Mouse (Mus musculus): ENCODE data around the gene Cdk20.
A peak's percentile ranks its signal among the peaks of the same experiment; 100 is the strongest.
"Not testable (repeated sequence)": the region's sequence is repeated elsewhere in the genome, so short reads cannot be mapped to it uniquely, and the experiment has no call there.

Cdk20 gene

GRCm38 (mm10) chr13:64422607-64422957 is 9.5 kb upstream of the Cdk20 start:
- no peak for DNase-seq (ENCODE audit: low spot score)

DNA sequence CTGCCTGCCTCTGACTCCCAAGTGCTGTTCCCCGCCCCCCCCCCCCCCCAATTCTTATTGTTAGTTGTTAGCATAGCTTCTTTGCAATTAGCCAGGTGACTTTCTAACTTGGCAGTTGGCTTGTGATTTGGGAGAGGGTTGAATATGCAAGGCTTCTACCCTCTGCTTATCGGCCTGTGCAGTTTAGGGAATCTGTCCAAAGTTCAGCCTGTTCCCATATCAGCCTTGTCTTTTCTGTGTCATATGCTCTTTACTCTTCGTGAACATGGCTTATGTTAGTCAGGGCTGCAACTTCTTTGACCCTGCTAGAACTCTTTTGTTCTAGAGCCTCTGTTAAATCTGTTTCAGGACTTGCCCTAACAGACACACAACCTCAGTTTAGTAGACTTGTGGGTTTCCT is 7.8 kb upstream of the Cdk20 start:
- no peak for DNase-seq (ENCODE audit: low spot score)

- no peak for DNase-seq (ENCODE audit: low spot score)
These were observed 6.8 kb upstream of the Cdk20 start for GRCm38 (mm10) chr13:64425280-64425679.

- no peak for DNase-seq (ENCODE audit: low spot score)
These were observed 2.8 kb upstream of the Cdk20 start for GRCm38 (mm10) chr13:64429328-64429727.

GRCm38 (mm10) chr13:64437801-64438200 is 5.7 kb downstream of the Cdk20 start:
- DNase-seq (ENCODE audit: low spot score) = no peak

- peak; percentile 44 for DNase-seq (ENCODE audit: low spot score)
These were observed 6.8 kb downstream of the Cdk20 start for GRCm38 (mm10) chr13:64438863-64439452.

- no peak for DNase-seq (ENCODE audit: low spot score)
These were observed 7.4 kb downstream of the Cdk20 start for GRCm38 (mm10) chr13:64439471-64439870.

GRCm38 (mm10) chr13:64440592-64440991 is 8.5 kb downstream of the Cdk20 start:
- DNase-seq (ENCODE audit: low spot score) = no peak

DNA sequence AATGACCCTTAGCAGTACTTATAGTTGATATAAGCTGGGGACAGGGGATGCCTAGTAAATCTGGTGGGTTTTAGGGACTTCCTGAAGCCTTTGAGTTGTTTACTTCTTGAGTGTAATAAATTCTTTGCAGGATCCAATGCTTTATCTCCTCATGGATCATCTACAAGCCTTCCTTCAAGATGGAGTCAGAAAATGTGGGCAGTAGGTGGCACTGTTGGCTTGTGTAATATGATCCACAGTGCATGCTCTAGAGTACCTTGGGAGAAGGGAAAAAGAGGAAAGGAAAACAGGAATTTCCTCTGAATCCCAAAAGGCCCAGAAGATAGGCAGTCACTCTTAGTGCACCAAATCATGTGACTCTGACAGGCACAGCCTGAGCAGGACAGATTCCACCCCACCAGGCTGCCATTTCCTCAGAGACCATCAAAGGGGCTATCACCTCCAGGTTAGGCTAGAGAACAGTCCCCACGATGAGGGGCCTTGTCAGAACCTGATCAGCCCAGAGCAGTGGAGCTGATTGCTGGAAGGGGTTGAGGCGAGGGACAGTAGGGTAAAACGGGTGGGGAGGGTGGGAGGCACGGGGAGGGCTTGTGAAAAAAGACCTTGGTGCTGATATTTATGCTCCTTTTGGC is 11.3 kb downstream of the Cdk20 start:
- peak; percentile 54 for DNase-seq (ENCODE audit: low spot score)

- DNase-seq (ENCODE audit: low spot score) = no peak
These were observed 13.3 kb downstream of the Cdk20 start for GRCm38 (mm10) chr13:64445254-64445920.

GRCm38 (mm10) chr13:64447947-64448346 is 15.8 kb downstream of the Cdk20 start:
- no peak for DNase-seq (ENCODE audit: low spot score)

- no peak for DNase-seq (ENCODE audit: low spot score)
These were observed 16.6 kb downstream of the Cdk20 start for GRCm38 (mm10) chr13:64448729-64449128.

- DNase-seq (ENCODE audit: low spot score) = no peak
These were observed 18.1 kb downstream of the Cdk20 start for GRCm38 (mm10) chr13:64450001-64450794.

DNA sequence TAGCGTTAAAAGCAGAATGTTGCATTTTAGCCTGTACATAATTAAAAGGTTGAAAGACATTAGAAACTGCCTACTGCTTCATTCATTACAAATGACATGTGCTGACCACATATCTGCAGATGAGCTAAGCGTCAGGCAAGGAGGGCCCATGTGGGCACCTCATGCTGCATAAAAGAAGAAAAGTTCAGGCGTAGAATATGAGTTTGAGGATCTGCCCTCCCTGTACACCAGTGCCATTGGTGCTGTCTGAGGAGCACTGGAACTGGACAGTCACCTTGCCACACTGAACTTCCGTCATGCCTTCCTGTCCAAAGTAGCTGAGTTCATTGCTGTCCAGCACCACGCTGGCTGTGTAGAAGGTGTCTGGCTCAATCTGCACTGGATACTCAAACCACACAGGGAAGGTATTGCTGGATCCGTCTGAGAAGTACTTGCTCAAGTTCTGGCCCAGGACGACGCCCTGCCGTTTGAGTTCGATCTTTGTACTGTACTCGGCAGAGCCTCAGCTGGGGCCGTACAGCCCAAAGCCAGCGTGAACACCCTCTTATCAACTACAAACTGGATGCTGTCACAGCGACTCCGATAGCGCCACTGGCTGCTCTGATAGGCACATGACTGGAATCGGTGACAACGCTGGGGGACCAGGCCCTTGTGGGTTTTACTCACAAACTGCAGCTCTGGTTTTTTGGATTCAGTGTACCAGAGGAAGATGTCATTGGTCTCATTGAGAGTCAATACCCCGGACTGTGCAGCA is 25.3 kb downstream of the Cdk20 start:
- not testable (repeated sequence) for DNase-seq (ENCODE audit: low spot score)

- DNase-seq (ENCODE audit: low spot score) = no peak
These were observed 26.1 kb downstream of the Cdk20 start for GRCm38 (mm10) chr13:64458181-64458580.

DNA sequence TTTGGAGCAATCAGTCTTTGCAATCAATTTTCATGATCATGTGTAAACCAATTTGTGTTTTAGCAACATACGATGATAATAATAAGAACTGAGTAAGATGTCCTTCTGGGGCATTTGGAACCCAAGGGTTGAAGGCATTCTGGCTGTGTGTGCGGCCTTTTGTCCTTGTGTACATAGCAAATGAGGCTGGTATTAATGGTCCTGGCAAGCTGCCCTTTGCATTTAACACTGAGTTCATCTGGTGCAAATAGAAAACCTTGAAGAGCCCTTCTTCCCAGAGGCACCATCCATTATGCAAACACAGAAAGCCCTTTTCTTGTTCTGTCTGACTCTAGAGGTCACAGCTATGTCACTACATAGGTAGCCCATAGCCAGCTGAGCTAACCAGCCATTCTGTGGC is 30.5 kb downstream of the Cdk20 start:
- DNase-seq (ENCODE audit: low spot score) = no peak

- no peak for DNase-seq (ENCODE audit: low spot score)
These were observed 33.1 kb downstream of the Cdk20 start for GRCm38 (mm10) chr13:64465166-64465565.

DNA sequence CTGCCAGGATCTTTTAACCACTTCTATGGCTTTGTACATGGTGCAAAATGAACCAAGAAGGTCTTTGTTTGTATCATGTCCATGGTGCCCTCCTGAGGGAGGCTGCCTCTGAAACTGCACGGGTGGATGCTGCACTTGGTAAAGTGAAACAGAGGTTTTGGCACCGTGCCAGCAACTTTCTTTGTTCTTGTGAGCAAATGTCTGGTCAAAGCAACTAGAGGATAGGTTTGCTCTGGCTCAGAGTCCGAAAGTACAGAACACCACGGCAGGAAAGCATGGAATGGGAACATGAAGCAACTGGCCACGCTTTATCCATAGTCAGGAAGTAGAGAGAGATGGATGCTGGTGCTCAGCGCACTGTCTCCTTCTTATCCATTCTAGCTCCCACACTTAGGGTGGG is 35.8 kb downstream of the Cdk20 start:
- DNase-seq (ENCODE audit: low spot score) = no peak

DNA sequence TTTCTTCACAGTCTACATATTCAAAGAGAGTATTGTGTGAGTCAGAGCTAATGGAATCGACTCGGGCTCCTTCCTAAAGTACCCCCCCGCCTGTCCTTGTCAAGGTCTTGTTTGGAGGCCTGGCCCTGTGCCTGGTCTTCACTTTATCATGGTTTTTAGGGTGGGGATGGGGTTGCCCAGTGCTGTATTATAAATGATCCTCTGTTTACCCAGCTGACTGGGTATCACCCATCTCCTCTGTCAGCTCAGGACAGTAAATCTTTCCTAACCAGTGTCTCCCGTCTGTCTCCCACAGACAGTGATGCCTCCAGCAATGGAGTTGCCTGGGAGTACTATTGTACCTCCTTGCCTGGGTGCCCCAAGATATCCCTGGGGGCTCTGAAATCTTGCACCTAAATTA is 45.9 kb downstream of the Cdk20 start:
- no peak for DNase-seq (ENCODE audit: low spot score)

- DNase-seq (ENCODE audit: low spot score) = no peak
These were observed 47.8 kb downstream of the Cdk20 start for GRCm38 (mm10) chr13:64479960-64480359.

- DNase-seq (ENCODE audit: low spot score) = no peak
These were observed 57.8 kb downstream of the Cdk20 start for GRCm38 (mm10) chr13:64489886-64490285.

Data from left cerebral cortex, adult 11 months (tissue).